Mouse (Mus musculus) brain, adult 2 months (tissue): ENCODE measurements around the gene Slc31a2.

ENCODE experiments used
- DNase-seq: peaks from one replicate; pipeline ENCODE4 v3.0.0; 2011; ENCODE audit warnings: low read depth, low spot score

The Slc31a2 gene

DNA sequence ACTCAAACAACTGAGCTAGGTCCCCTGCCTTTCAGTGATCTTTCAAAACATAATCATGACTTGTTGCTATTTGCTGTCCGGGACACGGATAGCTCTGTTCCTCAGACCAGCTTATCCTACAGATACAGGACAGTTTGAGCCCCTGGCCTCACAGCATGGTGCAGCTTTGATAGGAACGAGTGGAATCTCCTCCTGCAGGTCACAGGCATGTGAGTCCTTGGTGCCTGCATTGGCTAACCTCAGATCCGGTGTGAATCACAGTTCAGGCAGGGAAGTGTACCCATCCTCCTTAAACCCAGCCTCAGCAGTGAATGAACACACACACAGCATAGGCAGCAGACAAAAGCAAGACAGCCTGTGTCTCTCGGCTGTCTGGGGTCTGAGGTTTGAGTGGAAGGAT lies 19.0 kb downstream of the Slc31a2 start:
- DNase-seq, result no peak

DNA sequence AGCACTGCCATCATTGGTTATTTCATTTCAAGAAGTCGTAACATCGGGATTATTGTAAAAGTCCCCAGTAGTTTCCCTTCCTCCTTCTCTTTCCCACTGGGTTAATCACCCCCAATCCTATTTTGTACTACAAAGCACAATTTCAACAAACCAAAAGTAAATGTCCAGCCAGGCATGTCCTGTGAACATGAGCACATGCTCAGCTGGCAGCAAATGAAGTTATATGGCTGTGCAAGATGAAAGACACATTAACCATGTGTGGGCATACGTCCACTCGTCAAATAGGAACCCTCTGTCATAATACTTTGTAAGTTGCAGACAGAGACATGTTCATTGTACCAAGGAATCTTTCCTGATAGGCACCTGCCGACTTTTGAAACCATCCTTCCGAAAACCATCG lies 20.6 kb downstream of the Slc31a2 start:
- DNase-seq, result no peak

DNA sequence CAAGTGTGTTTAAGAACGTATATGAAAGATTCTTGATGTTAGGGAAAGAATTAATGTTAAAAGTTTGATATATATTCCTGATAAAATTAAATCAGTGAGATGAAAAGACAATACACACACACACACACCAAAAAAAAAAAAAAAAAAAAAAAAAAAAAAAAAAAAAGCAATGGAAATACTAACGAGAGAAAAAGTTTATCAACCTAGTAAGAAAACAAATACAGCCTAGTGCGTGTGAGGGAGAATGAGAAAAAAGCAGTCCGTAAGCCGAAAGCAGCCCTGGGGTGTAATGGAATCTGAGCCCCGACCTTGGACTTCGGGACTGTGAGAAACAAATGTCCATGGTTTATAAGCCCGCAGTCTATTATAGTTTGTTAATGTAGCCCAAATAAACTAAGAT lies 23.2 kb downstream of the Slc31a2 start:
- DNase-seq, result no peak

DNA sequence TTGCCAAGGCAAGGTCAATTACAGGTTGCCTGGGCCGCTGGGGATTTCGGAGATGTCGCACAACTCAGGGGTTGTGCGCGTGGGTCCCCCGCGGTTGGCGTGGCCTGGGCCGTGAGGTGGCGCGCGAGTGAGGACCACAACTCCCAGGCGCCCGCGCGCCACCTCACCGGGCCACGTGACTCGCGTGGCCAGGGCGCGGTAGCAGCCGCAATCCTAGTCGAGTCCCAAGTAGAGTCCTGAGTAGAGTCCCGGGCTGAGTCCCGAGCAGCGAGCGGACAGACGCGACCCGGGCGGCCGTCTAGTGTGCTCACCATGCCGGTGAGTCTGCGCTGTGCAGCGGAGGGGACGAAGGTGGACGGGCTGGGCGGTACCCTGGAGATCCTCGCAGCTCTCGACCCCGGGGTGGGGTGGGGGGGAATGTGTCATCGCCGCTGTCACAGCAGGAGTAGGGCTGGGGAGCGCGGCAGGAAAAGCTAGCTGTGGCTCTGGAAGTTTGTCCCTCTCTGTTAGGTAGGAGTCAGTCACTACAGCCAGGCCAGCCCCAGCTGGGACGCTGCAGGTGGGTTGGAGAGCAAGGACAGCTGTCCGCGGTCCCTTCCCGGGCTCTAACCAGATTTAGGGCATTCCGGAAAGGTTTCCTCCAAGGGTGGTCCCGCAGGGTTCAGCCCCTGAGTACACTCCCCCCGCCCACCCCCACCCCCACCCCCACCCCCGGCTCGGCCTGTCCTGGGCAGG lies 24.1 kb downstream of the Slc31a2 start:
- peak; percentile 90 for DNase-seq

DNA sequence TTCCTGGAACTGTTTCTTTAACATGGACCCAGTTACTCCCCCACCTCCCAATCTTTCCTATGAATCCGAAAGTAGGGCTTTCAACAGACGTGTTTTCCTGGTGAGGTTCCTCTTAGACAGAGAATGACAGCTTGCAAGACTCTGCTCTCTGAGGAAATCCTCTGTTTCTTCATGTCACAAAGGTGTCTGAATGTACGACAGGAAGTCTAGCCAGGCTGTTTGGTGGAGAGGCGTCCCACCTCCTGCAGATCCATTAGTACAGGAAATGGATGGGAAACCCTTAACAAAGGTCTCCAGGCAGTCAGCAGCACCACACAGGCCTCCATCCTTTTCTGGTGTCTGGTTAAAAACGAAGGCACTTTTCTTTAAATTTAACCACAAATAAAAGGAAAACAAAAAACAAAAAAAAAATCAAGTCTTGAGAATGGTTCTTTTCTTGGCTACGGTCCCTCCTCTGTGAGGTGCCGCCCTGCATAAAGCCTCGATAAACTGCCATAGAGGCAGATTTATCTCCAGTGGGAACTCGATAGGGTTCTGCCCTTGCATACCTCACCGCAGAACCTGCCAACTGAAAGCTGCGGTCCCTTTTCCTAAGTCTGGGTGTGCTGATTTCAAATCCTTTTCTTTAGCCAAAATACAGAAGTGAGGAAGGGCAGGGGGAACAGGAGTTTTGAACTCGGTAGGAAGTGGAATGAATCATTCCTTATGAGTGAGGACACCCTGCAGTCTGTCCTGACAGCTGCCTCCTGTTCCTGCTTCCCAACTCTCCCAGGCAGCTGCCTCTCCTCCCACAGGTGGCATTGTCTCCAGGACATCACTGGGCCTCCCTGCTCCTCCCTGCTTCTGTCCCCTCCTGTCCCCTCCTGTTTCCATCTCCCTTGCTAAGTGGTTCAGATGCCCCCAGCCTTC lies 24.9 kb downstream of the Slc31a2 start:
- DNase-seq, result peak; percentile 44

GRCm38 (mm10) chr4:62289226-62289625 lies 26.9 kb downstream of the Slc31a2 start:
- DNase-seq, result no peak

- DNase-seq, result no peak
Measured at GRCm38 (mm10) chr4:62290816-62291505, 28.6 kb downstream of the Slc31a2 start.

DNA sequence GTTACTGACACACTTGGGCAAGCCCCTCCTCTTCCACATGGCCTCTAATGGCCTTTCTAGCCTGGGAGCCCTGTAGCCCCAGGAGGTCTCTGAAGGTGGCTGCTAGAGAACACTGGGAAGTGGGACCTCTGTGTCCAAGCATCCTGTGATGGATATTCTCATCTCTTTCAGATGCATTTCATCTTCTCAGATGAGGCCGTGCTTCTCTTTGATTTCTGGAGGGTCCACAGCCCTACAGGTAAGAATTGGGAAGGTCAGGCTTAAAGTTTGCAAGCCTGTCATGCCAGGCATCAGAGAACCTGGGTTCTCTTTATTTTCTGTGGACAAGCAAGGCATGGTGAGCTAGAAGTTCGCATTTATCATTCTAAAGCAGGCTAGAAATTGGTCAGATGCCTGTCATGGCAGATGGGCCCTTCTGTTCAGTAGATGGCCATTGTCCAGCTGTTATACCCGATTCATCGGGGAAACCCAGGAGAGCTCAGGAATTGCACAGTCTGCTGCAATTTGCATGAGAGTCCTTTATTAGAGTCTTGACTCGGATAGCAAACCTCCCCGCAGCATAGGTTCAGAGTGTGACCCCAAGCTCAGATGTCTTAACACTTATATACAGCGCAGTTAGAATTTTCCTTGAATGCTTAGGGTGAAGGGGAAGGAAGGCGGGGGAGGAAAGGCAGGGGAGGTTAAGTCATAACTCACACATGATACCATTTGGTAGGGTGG lies 30.3 kb downstream of the Slc31a2 start:
- peak; percentile 57 for DNase-seq

- no peak for DNase-seq
Measured at GRCm38 (mm10) chr4:62293219-62293861, 31.0 kb downstream of the Slc31a2 start.

DNA sequence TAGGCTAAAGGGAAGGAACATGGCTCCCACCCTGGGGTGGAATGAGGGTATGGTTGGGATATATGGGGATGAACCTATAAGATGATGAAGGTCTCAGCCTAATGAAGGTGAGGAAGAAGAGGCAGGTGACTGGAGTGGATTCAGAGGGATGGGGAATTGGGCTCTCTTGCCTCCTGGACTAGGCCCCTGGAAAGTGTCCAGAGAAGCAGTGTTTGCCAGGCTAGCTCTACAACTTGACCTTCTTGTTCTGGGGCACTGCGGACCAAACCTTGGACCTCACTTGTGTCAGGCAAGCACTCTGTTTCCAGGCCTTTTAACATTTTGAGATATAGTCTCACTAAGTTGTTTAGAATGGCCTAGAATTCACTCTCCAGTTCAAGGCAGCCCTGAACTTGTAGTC lies 32.4 kb downstream of the Slc31a2 start:
- DNase-seq, result no peak

GRCm38 (mm10) chr4:62297280-62298130 lies 35.1 kb downstream of the Slc31a2 start:
- DNase-seq, result no peak

- DNase-seq, result no peak
Measured at GRCm38 (mm10) chr4:62300001-62300400, 37.6 kb downstream of the Slc31a2 start.

GRCm38 (mm10) chr4:62302795-62303194 lies 40.4 kb downstream of the Slc31a2 start:
- no peak for DNase-seq

- no peak for DNase-seq
Measured at GRCm38 (mm10) chr4:62303288-62303687, 40.9 kb downstream of the Slc31a2 start.

DNA sequence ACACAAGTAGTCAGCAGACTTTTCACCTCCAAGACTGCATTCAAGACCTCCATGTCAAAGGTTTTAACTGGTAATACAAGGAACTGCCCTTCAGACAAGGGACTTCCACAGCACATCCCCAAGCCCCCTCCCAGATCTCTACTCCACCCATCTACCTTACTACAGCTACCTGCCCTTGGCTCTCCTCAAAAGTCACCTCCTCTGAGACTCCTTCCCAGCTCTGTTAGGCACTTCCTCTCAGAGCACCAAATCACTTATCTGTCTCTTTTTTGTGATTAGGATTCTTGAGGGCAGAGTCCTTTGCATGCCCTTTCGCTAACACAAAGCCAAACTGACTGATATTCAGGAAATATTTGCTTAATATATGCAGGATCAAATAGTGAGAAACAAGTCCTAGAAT lies 43.9 kb downstream of the Slc31a2 start:
- no peak for DNase-seq

DNA sequence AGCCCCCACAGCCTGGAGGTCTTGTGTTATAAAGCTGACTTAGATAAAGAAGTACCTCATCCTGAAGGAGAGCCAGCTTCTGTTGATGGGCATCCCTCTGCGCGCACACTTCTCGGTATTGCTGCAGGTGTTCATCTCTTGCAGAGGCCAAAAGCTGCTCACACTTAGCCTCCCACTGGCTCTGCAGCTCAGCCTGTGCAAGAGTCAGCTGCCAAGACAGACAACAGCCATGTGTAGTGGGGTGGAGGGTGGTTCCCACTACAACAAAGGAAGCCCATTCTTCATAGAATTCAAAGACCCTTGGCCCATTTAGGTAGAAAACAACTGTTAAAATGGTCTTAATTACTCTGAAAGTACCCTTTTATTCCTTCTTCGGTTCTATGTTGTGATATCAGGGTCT lies 44.5 kb downstream of the Slc31a2 start:
- DNase-seq, result no peak

DNA sequence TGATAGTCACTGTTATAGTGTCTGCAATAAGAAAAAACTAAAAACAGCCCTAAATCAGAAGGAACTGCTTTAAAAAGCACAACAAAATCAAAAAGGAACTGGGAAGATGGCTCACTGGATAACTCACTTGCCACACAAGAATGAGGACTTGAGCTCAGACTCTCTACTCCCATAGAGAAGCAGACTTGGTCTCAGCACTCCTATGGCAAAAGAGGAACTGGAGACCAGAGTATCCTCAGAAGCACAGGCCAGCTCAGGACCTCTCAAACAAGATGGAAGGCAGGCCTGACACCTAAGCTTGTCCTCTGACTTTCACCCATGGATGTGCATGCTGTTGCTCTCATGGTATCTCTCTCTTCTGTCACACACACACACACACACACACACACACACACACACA lies 46.0 kb downstream of the Slc31a2 start:
- DNase-seq, result no peak

- DNase-seq, result no peak
Measured at GRCm38 (mm10) chr4:62312821-62313220, 50.5 kb downstream of the Slc31a2 start.

DNA sequence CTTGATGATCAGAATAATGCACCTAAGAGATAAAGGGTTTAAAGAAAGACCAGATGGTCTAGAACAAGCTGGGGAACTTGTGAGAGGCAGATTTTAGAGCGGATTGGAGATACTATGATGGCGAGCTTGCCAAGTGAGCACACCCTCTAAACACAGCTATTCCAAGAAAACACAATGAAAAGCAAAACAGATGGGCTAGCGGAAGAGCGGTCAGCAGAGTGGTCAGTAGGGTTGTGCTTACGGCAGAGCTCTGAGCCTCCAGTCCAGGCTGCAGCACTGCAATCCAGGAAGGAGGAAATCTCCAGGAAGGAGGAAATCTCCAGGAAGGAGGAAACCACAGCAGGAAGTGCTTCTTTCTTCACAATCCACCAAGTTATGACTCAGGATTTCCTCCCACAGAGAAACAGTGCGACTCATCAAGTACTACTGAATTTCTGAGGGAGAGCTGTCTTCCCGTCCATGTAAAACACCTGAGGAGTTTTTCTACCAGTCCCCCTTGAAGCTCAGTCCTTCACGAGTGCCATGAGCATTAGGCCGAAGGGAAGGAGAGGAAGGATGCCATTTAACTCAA lies 51.4 kb downstream of the Slc31a2 start:
- peak; percentile 51 for DNase-seq

GRCm38 (mm10) chr4:62314516-62314915 lies 52.2 kb downstream of the Slc31a2 start:
- no peak for DNase-seq
